Mouse (Mus musculus) urinary bladder, adult 2 months (tissue): ENCODE measurements at regions not wholly inside any gene's neighbourhood (a gene's known extent, or its start where the extent isn't known, plus 50 kb on each side); places are given as distances from the start of the nearest gene placed in this dataset.
"Not testable (repeated sequence)": the region's sequence is repeated elsewhere in the genome, so short reads cannot be mapped to it uniquely, and the experiment has no call there.

ENCODE experiments used
- DNase-seq: peaks from one replicate; pipeline ENCODE4 v3.0.0; 2022; ENCODE audit warnings: low spot score

DNA sequence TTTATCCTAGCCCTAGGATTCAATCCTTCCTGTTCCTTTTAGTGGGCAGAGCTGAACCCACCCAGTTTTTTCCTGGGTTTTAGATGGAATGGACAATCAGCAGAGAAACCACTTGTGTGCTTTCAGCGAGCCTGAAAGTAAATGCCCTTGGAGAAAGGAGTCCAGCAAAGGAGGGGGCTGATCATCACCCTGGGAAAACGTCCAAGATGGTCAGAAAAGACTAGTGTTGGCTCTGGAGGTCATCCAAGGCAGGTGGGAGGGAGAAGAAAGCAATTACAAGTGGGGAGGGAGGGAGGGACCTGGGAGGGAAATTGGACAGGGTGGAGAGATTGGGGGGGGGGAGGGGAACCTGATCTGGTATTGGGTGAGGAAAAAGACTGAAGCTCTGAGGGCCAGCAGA lies 55.6 kb upstream of the Zfp366 start:
- DNase-seq, result no peak

- DNase-seq, result no peak
Measured at GRCm38 (mm10) chr13:99128284-99128691, 56.3 kb upstream of the Zfp366 start.

DNA sequence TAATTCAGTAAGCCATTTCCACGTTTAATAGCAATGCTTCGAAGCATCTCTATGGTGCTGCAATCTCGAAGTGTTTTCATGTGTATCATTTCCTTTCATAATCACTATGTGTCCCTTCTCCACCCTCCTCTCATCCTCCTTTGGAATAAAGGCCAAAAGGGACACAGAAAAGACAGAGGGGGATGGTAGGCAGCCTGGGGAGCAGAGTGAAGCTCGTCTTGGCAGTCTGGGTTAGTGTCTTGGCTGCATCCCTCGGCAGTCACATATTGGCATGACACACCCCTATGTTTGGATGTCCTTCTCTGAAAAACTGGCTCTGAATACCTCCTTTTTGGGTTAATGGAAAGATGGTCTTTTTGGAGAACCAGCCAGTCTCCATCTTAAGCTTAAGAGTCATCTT lies 56.9 kb upstream of the Zfp366 start:
- no peak for DNase-seq

GRCm38 (mm10) chr13:99126971-99127370 lies 57.7 kb upstream of the Zfp366 start:
- DNase-seq, result not testable (repeated sequence)

- DNase-seq, result no peak
Measured at GRCm38 (mm10) chr13:99126538-99126937, 58.1 kb upstream of the Zfp366 start.

DNA sequence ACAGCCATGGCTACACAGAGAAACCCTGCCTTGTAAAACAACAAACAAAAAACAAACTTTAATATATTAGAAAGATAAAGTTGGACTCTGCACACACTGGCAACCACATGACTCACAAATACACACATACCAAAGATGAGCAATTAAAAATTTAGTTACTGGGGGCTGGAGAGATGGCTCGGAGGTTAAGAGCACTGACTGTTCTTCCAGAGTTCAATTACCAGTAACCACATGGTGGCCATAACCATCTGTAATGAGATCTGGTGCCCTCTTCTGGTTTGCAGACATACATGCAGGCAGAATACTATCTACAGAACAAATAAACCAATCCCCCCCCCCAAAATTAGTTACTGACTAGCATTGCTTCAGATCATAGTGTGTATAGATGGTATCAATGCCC lies 58.7 kb upstream of the Zfp366 start:
- DNase-seq, result no peak

DNA sequence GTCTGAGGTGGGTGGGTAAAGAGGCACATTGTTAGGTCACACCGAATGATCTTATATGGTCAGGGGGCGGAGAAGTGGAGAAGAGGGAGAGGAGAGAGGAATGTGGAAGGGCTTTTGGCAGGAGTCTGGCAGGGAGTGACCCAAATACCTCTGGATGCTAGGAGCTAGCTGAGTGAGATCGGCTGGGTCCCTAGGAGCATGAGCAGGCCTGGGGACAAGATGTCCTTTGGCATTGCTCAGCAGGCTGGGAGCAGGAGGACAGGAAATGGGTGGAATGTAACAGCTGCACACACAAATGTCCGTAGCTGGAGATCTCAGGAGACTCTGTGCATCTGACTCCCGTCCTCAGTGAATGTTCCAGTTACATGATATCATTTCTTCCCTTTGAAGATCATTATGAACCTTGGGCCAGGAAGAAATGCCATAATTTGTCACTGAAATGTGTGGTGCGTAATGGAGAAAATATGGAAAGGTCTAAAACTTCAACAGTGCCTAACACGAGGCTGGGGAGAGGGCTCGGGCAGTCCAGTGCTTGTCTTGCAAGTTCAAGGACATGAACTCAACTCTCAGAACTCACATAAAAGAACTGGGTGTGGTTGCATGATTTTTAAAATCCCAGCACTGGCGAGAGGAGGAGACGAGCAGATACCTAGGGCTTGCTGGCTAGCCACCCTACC lies 59.6 kb upstream of the Zfp366 start:
- DNase-seq, result no peak

GRCm38 (mm10) chr13:99124141-99124540 lies 60.5 kb upstream of the Zfp366 start:
- DNase-seq, result no peak

GRCm38 (mm10) chr13:99123476-99124140 lies 61.0 kb upstream of the Zfp366 start:
- no peak for DNase-seq

DNA sequence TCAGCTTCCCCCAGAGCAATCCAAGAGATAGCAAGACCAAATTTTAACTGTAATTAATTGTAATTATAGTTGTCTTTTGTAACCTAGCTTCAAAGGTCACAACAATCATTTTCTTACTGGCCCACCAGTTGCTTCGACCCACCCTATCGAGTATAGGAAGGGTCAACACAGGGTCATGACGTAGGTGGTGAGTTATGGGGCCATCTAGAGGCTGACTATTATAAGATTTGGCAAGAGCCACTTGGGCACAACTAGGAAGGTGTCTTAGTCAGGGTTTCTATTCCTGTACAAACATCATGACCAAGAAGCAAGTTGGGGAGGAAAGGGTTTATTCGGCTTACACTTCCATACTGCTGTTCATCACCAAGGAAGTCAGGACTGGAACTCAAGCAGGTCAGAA lies 62.1 kb upstream of the Zfp366 start:
- not testable (repeated sequence) for DNase-seq

DNA sequence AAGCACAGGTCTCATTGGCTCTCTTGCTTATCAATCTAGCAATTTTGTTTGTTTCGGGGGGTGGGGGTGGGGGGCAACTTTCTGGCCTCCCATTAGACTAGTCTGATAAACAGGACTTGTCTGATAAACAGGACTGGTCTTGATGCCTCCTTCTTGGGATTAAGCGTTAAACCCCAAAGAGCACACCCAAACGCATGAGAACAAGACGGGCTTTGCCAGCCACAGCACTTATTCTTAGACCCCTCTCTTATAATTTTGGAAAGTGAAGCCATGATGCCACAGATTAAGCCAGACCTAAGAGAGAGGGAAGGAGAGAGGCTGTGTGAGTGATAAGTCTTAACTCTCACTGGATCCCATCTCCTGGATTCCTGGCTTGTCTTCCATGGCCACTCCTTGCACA lies 63.5 kb upstream of the Zfp366 start:
- no peak for DNase-seq

DNA sequence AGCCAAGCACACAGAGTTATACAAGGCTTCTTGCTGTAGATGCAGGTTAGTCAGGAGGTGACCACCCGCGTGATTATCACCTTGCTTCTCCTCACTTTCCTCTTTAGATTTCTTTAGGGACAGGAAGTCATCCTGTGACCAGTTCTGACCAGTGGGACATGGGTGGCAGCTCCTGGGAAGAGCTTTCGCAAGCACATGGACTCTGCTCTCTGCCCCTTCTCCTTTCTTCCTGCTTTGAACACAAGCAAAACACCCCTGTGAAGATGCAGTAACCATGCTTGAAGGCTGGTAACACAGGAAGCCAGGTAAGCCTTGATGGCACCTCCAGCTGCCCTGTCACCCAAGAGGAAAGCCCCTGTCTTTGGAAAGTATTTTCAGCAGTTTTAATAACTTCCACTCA lies 64.7 kb upstream of the Zfp366 start:
- no peak for DNase-seq

GRCm38 (mm10) chr13:99118901-99119300 lies 65.7 kb upstream of the Zfp366 start:
- no peak for DNase-seq

DNA sequence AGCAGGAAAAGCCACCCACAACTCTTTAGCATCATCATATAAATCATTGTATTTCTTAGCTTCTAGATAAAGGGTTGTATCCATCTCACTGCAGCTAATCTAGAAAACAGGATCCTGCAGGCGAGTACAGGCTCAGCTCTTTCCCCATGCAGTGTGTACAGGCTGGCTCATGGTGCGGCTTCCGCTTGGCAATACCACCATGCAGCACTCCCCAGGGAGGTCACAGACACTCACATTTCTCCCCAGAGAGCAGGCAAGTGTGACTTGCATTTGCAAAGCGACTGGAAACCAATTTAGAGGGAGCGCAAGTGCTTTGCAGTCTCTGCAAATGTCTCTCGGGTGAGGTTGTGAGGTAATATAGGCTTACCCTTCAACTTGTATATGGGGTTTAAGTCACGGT lies 69.1 kb upstream of the Zfp366 start:
- DNase-seq, result no peak

- DNase-seq, result no peak
Measured at GRCm38 (mm10) chr13:99114565-99114964, 70.1 kb upstream of the Zfp366 start.

DNA sequence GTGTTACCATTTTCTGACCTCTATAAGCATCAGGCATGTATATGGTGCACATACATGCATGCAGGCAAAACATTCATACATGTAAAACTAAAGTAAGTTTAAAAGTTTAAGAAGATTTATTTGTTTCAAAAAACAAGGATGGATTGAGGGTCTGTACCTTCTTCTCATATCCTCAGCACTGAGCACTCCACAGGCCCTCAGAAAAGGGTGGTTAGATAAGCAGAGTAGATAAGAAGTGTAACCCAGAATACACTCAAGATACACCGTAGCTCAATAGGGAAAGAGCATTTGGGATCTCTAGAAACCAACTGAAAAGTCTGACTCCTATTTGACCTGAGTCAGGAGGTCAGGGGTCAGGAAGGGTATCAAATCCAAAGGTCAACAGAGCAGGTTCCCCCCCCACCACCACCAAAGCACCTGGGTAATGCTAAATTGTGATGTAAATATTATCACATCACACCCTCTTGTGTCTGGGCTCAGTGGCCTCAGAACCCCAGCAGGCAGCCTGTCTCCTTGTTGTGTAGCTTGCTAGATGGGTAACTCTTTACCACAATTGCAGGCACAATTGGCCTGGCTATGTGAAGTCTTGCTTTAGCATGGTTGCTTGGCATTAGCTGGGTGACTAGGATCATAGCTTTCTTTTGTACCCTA lies 72.8 kb upstream of the Zfp366 start:
- DNase-seq, result no peak

DNA sequence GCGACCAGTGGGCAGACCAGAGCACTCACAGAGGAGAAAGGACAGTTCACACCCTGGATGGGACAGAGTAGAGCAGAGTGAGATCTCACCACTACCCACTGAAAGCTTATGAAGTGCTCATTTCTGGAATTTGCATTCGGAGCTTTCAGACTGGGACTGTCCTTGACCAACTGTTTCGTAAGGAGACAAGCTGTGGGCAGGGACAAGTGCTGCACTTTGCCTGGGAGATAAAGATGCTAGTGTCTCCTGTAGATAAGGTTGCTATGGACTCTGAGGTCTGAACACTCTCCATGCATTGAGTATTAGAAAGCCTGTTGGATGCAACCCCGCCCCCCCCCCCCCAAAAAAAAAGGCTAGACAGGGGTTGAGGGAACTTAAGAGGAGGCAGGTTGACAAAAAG lies 76.6 kb upstream of the Zfp366 start:
- DNase-seq, result no peak

- no peak for DNase-seq
Measured at GRCm38 (mm10) chr13:99102089-99102681, 82.4 kb upstream of the Zfp366 start.

DNA sequence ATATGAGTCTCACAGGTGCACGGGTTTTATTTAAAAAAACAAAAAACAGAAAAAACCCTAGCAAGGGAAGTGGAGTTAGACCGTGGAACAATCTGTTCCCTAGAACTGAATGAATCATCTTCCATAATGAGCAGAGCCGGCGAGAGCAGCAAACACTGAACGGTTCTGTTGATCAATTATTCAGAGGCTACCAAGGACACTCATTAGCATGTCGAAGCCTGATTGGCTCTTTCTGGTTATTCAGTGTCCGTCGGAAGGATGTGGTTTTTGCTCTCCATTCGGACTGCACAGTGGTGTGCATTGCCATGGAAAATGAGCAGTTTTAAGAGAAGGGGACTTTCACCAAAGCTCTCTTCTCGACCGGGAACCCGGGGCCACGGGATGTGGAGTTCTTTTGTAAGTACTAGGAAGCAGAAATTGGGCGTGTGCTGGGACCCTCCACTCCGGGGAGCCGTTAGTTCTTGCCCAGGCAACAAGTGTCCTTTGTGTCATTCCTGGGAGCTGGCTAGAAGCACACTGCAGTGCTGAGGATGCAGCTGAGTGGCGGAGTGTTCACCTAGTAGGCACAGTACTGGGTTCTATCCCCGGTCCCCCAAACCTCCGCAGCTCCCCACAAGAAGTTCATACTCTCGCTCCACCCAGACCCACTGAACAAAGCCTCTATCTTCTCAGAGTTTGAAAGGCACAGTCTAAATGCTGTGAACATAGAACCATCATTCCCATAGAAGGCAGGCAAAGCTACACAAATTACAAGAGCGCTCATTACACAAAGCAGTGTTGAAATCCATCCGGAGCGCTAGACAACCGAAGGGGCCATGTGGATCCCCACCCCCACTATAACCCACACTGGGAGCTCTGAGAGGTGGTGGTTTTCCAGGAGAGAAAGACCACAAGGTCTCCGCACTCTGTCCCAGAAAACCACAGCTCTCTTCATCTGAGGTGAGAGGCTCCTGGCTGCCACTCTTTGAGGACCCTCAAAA lies 83.9 kb upstream of the Zfp366 start:
- no peak for DNase-seq

- no peak for DNase-seq
Measured at GRCm38 (mm10) chr13:99099794-99100429, 84.7 kb upstream of the Zfp366 start.

GRCm38 (mm10) chr13:99099226-99099625 lies 85.4 kb upstream of the Zfp366 start:
- no peak for DNase-seq
